Mouse (Mus musculus) spleen, adult 2 months (tissue): ENCODE measurements around the gene Myo16.

Source experiments
- CTCF ChIP-seq: fragments of 200-500 bp; IDR thresholded peaks from 2 replicates; pipeline ENCODE4 v1.5.1; 2011; ENCODE audit warnings: mild to moderate bottlenecking, inconsistent platforms; ENCODE audit not compliant: insufficient read depth, insufficient read length, insufficient replicate concordance; ENCODE audit errors: extremely low read depth
- POLR2A ChIP-seq: fragments of 200-500 bp; IDR thresholded peaks from 2 replicates; pipeline ENCODE4 v1.6.1; 2011; ENCODE audit warnings: low read depth, low read length, inconsistent platforms

- no peak for TF ChIP-seq CTCF
- no peak for TF ChIP-seq POLR2A
Observed at GRCm38 (mm10) chr8:10318103-10318502, 164.4 kb downstream of the Myo16 start.
